Mouse (Mus musculus): ENCODE measurements at regions not wholly inside any gene's neighbourhood (a gene's known extent, or its start where the extent isn't known, plus 50 kb on each side); places are given as distances from the start of the nearest gene placed in this dataset.

DNA sequence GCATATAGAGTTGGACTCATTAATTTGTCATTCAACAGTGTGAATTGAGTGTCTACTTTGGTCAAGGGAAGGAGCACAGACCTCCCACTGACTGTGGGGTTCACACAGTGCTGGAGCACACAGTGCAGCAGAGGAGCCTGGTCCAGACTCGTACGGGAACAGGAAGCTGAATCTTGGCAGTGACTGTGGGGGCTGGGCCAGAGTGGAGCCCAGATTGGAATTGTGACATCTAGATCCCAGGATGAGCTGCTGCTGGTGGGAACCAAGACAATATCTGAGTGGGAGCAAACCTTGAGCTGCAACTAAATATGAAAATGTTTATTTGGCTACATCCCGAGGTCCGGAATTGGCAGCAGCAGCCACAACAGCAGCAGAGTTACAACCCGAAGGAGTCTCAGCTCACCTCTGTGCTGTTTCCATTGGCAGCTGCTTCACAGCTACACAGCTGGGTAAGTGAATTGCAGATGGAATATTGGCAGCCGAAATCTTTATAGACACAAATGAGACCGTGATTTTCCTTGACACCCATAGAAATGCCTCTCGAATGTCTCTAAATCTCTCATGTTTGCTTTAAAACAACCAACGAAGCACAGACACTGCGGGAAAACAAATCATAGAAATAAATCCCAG is 181.5 kb downstream of the Dad1 start:
- no peak for TF ChIP-seq GATA1 (IDR thresholded peaks at IDR 0.05; ENCODE audit: low read length)

DNA sequence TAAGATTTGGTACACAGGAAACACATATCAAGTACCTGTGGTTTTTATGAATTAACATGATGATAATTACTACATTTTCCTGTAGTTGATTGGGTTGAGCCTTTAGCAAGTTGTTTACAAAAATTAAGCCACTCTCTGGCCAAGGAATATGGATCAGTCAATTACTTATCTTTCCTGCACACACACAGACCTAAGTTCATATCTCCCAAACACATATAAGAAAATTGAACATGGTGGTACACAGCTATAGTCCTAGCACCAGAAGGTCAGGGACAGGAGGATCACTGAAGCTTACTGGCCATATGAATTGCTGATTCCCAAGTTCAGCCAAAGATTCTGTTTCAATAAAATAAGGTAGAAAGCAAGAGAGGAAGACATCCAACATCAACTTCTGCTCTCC is 183.7 kb downstream of the Dad1 start:
- no peak for TF ChIP-seq GATA1 (IDR thresholded peaks at IDR 0.05; ENCODE audit: low read length)

DNA sequence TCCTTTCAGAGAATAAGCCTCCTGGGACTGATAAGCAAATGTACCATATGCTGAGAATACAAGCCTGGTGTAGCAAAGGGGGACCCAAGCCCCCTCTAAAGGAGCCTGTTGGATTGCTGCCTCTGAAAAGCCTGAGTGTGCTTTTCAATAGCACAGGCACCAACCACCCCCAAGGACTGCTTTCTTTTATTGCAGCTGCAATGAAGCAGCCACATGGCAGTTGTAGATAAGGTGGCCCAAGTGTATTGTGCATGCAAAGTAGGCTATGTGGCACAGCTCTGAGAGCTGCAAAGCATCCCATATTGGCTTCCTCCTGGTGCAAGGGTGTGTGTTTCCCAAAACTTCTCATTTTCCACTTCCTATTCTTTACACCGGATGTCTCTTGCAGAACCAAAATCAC is 185.2 kb downstream of the Dad1 start:
- no peak for TF ChIP-seq GATA1 (IDR thresholded peaks at IDR 0.05; ENCODE audit: low read length)

DNA sequence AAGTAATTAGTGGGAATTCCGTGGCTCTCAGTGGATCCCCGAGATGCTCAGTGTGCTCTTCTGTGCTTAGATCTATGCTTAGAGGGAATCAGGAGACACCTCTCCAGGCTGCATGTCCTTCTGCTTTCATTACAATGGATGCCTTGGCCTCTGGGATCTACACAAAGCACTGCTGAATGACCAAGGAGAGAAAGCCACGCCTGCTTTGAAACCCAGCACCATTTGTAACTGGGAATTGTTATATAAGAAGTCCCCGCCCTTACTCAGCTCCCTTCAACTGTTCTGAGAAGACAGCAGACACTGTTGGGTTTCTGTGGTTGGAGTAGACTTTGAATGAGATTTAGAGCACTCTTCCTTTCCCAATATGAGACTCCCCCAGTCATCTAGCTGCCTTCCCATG is 188.4 kb downstream of the Dad1 start:
- TF ChIP-seq GATA1 (IDR thresholded peaks at IDR 0.05; ENCODE audit: low read length) = no peak

DNA sequence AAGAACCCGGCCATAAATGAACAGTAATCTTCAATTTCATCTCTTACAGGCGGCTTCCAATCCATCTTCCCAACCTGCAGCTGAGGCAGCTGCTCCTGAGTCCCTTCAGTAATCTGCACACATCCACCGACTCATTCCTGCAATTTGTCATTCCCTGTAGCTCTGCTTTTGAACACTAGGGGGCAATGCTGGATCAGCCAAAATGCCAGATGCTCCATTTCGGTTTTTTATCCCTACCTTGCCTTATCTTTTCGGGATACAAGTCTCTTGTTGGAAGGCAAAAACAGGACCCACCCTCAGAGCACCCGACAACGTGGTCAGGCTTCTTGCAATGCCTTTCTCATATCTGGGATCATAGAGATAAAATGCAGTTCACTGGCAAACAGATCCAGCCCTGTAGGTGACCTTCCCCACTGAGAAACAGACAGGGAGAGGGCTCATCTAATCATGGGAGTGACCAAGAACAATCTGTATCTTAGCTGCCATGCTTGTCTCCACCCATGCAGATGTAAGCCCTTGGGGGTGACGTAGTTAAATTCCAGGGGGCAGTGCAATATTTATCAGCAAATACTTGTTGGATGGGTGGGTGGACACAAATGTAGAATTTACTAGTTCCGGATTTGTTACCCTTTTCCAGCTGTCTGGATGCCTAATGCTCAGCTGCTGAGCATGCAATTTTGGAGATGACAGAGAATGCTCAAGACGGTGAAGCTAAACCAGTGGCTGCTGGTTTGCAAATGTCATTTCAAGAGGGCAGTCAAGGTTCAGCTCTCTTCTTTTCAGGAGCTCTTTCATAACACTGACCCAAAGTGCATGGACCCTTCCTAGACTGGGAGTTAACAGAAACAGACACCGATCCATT is 189.1 kb downstream of the Dad1 start:
- TF ChIP-seq GATA1 (IDR thresholded peaks at IDR 0.05; ENCODE audit: low read length) = no peak

DNA sequence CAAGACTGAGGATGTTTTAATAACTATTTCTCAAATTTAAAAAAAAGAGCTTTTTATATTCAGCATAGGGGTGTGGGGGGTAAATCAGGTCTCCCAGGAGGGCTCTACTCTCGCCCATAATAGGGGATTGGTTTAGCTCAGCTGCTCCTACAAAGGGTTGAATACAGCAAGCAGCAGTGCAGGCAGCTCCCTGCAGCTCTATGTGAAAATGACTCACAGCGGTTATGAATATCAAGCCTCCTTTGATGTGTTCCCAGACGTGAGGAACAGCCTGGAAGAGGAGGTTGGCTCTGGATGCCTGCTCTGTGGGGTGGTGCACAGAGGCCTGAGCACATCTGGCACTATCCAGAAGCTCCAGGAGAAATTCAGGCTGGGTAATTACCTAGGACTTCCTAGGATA is 192.3 kb downstream of the Dad1 start:
- TF ChIP-seq GATA1 (IDR thresholded peaks at IDR 0.05; ENCODE audit: low read length) = no peak

DNA sequence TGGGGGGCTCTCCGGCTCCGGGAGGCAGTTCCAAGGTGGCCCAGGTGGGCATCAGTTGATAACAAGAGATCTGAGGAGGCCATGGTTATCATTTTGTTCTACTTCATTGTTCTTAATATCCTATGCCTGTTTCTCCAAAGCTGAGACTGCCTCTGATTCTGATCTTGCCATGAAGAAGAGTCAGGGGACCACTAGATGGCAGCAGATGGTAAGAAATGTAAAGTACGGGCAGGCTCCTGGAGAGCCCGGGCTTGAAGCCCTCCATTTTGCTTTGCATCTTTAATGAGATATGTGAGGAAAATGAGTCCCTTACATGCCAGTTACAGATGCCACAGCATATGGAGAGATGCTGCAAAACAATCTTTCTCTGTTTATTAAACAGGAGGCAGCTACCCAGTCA is 194.1 kb downstream of the Dad1 start:
- TF ChIP-seq GATA1 (IDR thresholded peaks at IDR 0.05; ENCODE audit: low read length) = no peak

DNA sequence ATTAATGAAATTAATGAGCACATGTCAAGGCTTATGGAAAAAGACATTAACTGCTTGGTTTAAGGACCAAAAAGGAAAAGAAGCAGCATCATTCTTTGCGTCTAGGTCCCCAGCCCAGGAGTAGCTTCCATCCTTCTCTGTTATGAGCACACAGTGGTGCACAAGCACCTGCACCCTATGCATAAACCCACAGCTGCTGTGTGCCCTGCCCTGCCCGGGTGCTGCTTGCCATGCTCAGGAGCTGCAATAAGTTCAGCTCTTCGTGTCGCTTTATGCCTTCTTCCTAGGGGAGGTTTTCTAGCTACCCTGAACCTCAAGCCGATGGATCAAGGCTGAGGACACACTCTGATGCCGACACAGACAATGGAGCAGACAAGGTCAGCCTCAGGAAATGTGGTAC is 194.8 kb downstream of the Dad1 start:
- no peak for TF ChIP-seq GATA1 (IDR thresholded peaks at IDR 0.05; ENCODE audit: low read length)

DNA sequence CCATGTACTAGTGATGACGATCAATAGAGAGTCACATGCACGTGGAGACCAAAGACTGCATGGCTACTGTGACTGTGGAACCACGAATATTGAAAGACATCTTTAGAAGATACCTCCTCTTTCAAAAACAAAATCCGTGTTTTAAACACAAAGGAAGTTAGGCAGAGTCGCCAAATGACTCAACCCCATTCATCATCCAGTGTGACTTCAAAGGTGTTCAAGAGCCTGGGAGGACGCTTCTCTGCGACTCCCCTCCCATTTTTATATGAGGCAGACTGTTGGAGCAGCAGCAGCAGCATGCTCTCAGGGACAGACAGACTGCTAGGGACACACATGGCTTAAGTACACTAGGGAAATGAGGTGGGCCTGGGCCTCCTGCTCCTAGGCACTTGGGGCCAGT is 197.2 kb downstream of the Dad1 start:
- no peak for TF ChIP-seq GATA1 (IDR thresholded peaks at IDR 0.05; ENCODE audit: low read length)

DNA sequence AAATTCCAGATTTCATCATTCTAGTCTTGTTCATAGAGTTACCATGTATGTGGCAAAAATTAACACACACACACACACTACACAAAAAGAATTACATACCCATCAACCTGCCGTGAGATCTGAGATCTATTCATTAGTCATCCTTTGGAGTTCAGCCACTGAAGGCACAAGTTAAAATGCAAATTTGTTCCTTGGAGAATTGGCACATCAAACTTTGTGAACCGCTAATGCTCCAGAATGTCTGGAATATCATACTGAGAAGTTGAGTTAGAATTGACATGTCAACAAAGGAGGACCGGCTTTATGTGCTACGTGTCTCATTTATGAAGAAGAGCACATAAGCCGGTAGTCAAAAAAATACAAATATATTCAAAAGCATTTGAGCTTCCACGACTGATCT is 198.5 kb downstream of the Dad1 start:
- no peak for TF ChIP-seq GATA1 (IDR thresholded peaks at IDR 0.05; ENCODE audit: low read length)

DNA sequence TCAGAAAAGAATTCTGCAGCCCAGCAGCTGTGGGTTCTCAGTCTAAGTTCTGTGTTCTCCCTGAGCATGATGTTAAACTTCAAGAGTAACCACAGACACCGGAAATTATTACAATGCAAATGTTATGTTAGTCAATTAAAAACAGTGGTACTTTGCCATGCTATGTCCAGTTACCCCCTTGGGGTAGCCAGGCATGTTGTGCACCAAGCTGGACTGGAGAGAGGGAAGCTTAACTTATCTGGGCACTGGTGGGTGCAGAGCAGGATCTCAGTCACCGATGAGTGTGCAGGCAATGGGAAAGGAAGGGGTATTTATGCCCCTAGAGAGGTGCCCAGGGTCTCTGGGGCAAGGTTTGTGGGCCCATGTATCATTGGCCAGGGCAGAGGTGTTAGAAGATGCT is 211.6 kb downstream of the Dad1 start:
- TF ChIP-seq GATA1 (IDR thresholded peaks at IDR 0.05; ENCODE audit: low read length) = no peak

DNA sequence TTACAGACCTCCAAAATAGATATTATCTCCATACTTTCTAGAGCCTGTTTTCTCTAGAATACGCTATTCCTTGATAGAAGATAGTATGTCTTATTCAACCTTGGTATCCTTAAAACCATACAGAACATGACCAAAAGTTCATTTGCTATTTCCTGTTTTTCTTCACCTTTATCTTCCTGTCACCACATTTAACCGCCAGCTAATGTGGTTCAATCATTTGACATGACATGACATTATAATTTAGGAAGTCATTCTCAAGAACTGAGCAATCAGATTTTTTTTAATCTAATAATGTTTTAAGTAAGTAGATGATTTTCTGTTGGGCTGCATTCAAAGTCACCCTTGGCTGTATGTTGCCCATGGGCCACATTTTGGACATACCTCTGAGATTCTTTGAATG is 213.3 kb downstream of the Dad1 start:
- TF ChIP-seq GATA1 (IDR thresholded peaks at IDR 0.05; ENCODE audit: low read length) = no peak

DNA sequence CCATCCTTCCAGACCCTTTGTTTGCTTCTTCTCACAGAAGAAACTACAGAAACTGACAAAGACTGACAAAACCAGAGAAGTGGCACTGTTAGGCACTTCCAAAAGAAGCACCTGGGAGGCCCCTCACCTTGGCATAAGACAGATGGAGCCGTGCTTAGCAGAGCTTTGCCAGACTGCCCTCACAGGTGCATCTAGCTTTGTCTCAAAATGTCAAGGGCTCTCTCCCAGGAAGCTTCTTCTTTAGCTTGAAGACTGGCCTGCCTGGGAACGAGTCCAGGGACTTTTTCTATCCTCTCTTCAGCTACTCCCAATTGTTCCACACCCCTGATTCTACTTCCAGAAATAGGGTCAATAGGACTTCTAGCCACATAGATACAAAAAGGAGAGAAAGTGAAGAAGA is 219.4 kb downstream of the Dad1 start:
- TF ChIP-seq GATA1 (IDR thresholded peaks at IDR 0.05; ENCODE audit: low read length) = no peak

DNA sequence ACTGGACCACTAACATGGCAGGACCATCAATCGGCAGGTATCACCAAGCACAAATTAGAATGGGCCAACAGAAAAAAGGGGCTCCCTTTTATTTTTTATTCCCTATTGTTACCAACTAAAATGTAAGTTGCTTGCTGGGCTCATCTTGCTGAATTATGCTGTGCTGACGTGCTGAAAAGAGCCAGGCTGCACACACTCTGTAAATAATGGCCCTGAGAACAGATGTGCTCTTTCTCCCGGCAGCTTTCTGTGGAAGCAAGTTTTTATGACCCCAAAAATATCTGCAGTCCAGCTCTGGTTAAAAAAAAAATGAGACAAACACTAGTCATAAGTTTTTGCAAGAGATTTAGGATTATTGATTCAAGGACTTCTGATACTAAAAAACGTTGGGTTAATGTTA is 230.4 kb downstream of the Dad1 start:
- TF ChIP-seq GATA1 (IDR thresholded peaks at IDR 0.05; ENCODE audit: low read length) = no peak

DNA sequence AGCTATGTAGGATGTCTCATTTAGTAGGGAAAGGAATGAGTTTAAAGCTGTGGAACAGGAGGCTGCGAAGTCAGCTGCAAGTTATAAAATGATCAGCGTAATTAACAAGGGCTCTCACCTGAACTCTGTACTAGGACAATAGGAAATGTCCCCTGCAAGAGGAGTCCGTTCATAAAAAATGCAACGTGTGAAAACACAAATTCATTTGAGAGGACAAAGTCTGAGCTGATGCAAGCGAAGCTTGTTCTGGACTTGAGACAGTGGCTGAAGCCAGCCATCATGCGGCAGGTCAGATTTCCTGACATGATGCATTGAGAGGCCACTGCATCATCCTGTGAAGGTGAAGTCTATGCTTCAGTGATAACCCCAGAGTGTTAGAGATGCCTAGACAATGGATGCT is 232.5 kb downstream of the Dad1 start:
- TF ChIP-seq GATA1 (IDR thresholded peaks at IDR 0.05; ENCODE audit: low read length) = no peak

DNA sequence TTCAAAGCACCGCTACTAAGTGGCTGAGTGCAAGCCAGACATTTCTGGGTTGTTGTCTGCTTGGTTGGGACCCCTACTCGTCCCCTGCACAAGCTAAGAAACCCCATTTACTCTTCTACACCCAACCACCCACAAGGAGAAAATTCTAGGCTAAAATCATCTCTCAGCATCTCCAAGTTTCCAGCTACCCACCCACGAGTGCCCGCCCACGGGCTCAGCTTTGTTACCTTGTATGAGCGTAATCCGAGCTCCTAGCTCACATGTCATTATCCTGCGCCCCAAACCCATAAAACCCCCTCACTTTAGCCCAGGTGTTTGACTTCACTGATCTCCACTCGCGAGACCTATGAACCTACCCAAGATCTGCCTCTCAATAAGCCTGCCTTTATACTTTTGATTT is 239.3 kb downstream of the Dad1 start:
- TF ChIP-seq GATA1 (IDR thresholded peaks at IDR 0.05; ENCODE audit: low read length) = no peak

DNA sequence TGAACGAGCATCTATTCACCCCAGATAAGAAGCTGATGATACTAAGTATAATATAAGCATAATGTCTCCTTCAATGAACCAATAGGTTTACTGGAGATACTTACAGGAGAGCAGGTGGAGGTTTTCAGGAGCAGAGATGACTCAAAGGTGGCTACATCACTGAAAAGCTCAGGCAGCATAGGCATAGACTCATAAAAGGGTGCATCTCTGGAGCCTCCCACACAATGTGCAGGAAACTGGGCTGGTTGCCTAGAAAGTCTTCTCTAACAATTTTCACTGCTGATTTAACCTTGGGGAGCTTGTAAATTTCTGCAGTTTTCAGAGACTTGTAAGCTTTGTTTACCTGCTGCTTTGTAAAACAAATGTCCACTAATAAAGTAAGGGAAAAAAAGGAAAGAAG is 251.8 kb downstream of the Dad1 start:
- TF ChIP-seq GATA1 (IDR thresholded peaks at IDR 0.05; ENCODE audit: low read length) = no peak

All from G1E-ER4 (cell line).